In genomic region chr2:127894890-127895289, GRCm38 (mm10) we compare ENCODE assay signal across 16 mouse cellular contexts. TPM values are rescaled to one million over a fixed set of nuclear protein-coding genes. Genes with fewer than 3 reads are reported as not detected.
DNase-seq lines count a peak whose midpoint lies in the region; ATAC-seq and TF ChIP-seq lines count a peak whose summit lies in the region.
"Had no signal": no experiment of that assay in that cellular context is flagged by ENCODE, and none has a peak within 500 bp of the region (broad histone marks: within the 10 kb centered on the region; RNA-seq: fewer than 3 reads in every experiment).

No protein-coding gene starts in this region.

- H3K27me3 ChIP-seq in hindbrain, postnatal 0 days (ENCODE audit: insufficient read depth, low read length): no peaks in the 10 kb centered on the region
- H3K27me3 ChIP-seq in hindbrain, embryonic 11.5 days (ENCODE audit: control insufficient read depth, insufficient read depth, low read length): no peaks in the 10 kb centered on the region
- H3K27me3 ChIP-seq: liver, embryonic 12.5 days had no signal

- H3K36me3 ChIP-seq in hindbrain, postnatal 0 days (ENCODE audit: insufficient read depth, low read length): no peaks in the 10 kb centered on the region
- H3K36me3 ChIP-seq in hindbrain, embryonic 11.5 days (ENCODE audit: control insufficient read depth, insufficient read depth, low read length): no peaks in the 10 kb centered on the region
- H3K36me3 ChIP-seq: liver, embryonic 12.5 days; midbrain, embryonic 10.5 days had no signal

- H3K27ac ChIP-seq in hindbrain, postnatal 0 days: no peak overlapping the region
- H3K27ac ChIP-seq in hindbrain, embryonic 11.5 days (ENCODE audit: low read depth, low read length): no peak overlapping the region
- H3K27ac ChIP-seq: hindbrain, embryonic 14.5 days; liver, embryonic 12.5 days; midbrain, embryonic 10.5 days had no signal

- TF ChIP-seq CTCF in hindbrain, postnatal 0 days (IDR thresholded peaks at IDR 0.05; ENCODE audit: low read depth): no peak

- H3K9me3 ChIP-seq in hindbrain, postnatal 0 days (ENCODE audit: low read length): no peaks in the 10 kb centered on the region
- H3K9me3 ChIP-seq in hindbrain, embryonic 11.5 days (ENCODE audit: control insufficient read depth, low read length): no peaks in the 10 kb centered on the region
- H3K9me3 ChIP-seq: liver, embryonic 12.5 days; midbrain, embryonic 10.5 days had no signal

- H3K4me2 ChIP-seq in hindbrain, postnatal 0 days (ENCODE audit: low read depth, low read length): no peak overlapping the region
- no peak overlapping the region for H3K4me2 ChIP-seq in hindbrain, embryonic 11.5 days (replicated peaks; ENCODE audit: low read depth, low read length)
- H3K4me2 ChIP-seq: hindbrain, embryonic 14.5 days; liver, embryonic 12.5 days had no signal

- no peak overlapping the region for H3K9ac ChIP-seq in hindbrain, postnatal 0 days (replicated peaks; ENCODE audit: low read length)
- no peak overlapping the region for H3K9ac ChIP-seq in hindbrain, embryonic 11.5 days (ENCODE audit: low read depth, low read length)
- H3K9ac ChIP-seq: hindbrain, embryonic 14.5 days; liver, embryonic 12.5 days had no signal

- H3K4me3 ChIP-seq in hindbrain, postnatal 0 days (ENCODE audit: low read length): no peak overlapping the region
- H3K4me3 ChIP-seq in hindbrain, embryonic 11.5 days (ENCODE audit: low read depth, low read length): no peak overlapping the region
- H3K4me3 ChIP-seq: liver, embryonic 12.5 days; midbrain, embryonic 10.5 days had no signal

- 0 out of 2 replicates have a peak, but pooled peaks have one; percentile 61 for ATAC-seq in hindbrain, postnatal 0 days
- ATAC-seq in hindbrain, embryonic 11.5 days (ENCODE audit: low FRiP score): no peak
- no peak for ATAC-seq in activated CD4-positive, CD25-positive, alpha-beta regulatory T cell, adult 4 months
- ATAC-seq: liver, embryonic 12.5 days had no signal

- peak; percentile 20 to 38 for DNase-seq in cerebellum, postnatal 10 days
- no peak for DNase-seq in cerebellum, adult 9-11 months
- DNase-seq in hindbrain, postnatal 0 days (ENCODE audit: low spot score): peak; percentile 11
- DNase-seq in hindbrain, embryonic 11.5 days (ENCODE audit: low spot score): no peak
- DNase-seq in NIH3T3 (ENCODE audit: low read depth): peak; percentile 41
- peak; percentile 61 for DNase-seq in gastrocnemius, postnatal 25 days
- DNase-seq in kidney, adult 9 months: no peak
- DNase-seq: cerebellum, adult 9-10 months; kidney, adult 8-10 months; lung, postnatal 14 days had no signal

- H3K4me1 ChIP-seq in hindbrain, postnatal 0 days (ENCODE audit: insufficient read depth, low read length): no peaks in the 10 kb centered on the region
- no peaks in the 10 kb centered on the region for H3K4me1 ChIP-seq in hindbrain, embryonic 11.5 days (replicated peaks; ENCODE audit: control insufficient read depth, insufficient read depth, low read length)
- H3K4me1 ChIP-seq: liver, embryonic 12.5 days; midbrain, embryonic 10.5 days had no signal

- WGBS in hindbrain, postnatal 0 days: 33% methylated on average over 6 of the region's 6 CpGs
- WGBS in hindbrain, embryonic 11.5 days: 55% methylated on average over 6 of the region's 6 CpGs

RNA-seq across cellular contexts. Expression of gene Acoxl, which starts 56.2 kb away (rescaled TPM):
- 0.47 TPM in 1 of 2 replicates, not detected in the other for total RNA-seq in hindbrain, postnatal 0 days (2014; rRNA removed)
- 0.19 and 0.29 TPM in 2 replicates for polyA plus RNA-seq in hindbrain, postnatal 0 days (2015; fragmentation: Nextera tagmentation; extraction: Ambion mirVana)
- 0.14 TPM in 1 of 2 replicates, not detected in the other for polyA plus RNA-seq in hindbrain, embryonic 11.5 days (2014; fragmentation: Nextera tagmentation; extraction: Ambion mirVana)
- under 1 TPM in 1 of 2 experiments, not detected in 1; 0.27 TPM for total RNA-seq in gastrocnemius, postnatal 25 days (2021)
- under 1 TPM in 1 of 2 experiments, not detected in 1; 0.41 TPM for polyA plus RNA-seq in activated CD4-positive, CD25-positive, alpha-beta regulatory T cell, adult 4 months (2017; shearing (Covaris generic))
- total RNA-seq: layer of hippocampus, adult 18-20 months had no signal
- polyA plus RNA-seq: C2C12; hindbrain, embryonic 14.5 days had no signal

Comparison
In these comparisons a context has a peak if more than half of its experiments do, and no peak if none do; other contexts are left out.
1. DNase-seq: peak in cerebellum, postnatal 10 days (2 of 2), hindbrain, postnatal 0 days (single experiment), NIH3T3 (single experiment) and gastrocnemius, postnatal 25 days (single experiment); none in cerebellum, adult 9-11 months (single experiment), hindbrain, embryonic 11.5 days (single experiment) and kidney, adult 9 months (single experiment).